Mouse (Mus musculus) midbrain, embryonic 10.5 days (tissue): ENCODE measurements at regions not wholly inside any gene's neighbourhood (a gene's known extent, or its start where the extent isn't known, plus 50 kb on each side); places are given as distances from the start of the nearest gene placed in this dataset.
"Not testable (repeated sequence)": the region's sequence is repeated elsewhere in the genome, so short reads cannot be mapped to it uniquely, and the experiment has no call there.

Source experiments
- DNase-seq: peaks from one replicate; pipeline ENCODE4 v3.0.0-alpha.2; 2017; ENCODE audit warnings: low spot score
- H3K27ac ChIP-seq: fragments of 300-500 bp; sonication (generic); replicated peaks from 2 replicates; pipeline ENCODE4 v1.5.1; 2016; ENCODE audit warnings: mild to moderate bottlenecking
- H3K27me3 ChIP-seq: fragments of 300-500 bp; sonication (generic); 2 replicates; pipeline ENCODE4 v1.6.1; 2016; ENCODE audit warnings: low read depth, mild to moderate bottlenecking; ENCODE audit not compliant: poor library complexity, severe bottlenecking
- H3K36me3 ChIP-seq: fragments of 300-500 bp; sonication (generic); 2 replicates; pipeline ENCODE4 v1.6.1; 2016; ENCODE audit warnings: mild to moderate bottlenecking, moderate library complexity
- H3K4me1 ChIP-seq: fragments of 300-500 bp; sonication (generic); 2 replicates; pipeline ENCODE4 v1.6.1; 2016
- H3K4me3 ChIP-seq: fragments of 300-500 bp; sonication (generic); 2 replicates; pipeline ENCODE4 v1.5.1; 2016; ENCODE audit warnings: mild to moderate bottlenecking, moderate library complexity
- H3K9me3 ChIP-seq: fragments of 300-500 bp; sonication (generic); replicated peaks from 2 replicates; pipeline ENCODE4 v1.6.1; 2016; ENCODE audit warnings: mild to moderate bottlenecking
- WGBS: fragments of 180-500 bp; shearing (Covaris S2); methylation state at CpG from one replicate; pipeline ENCODE4 v1.1.7; 2016; 5-methylcytosine and 5-hydroxymethylcytosine counted together

- no peaks in the 10 kb centered on the region for H3K36me3 ChIP-seq
- no peaks in the 10 kb centered on the region for H3K27me3 ChIP-seq
- 64% methylated on average over 4 of the region's 4 CpGs for WGBS
- H3K9me3 ChIP-seq: no peaks in the 10 kb centered on the region
- no peak overlapping the region for H3K27ac ChIP-seq
- H3K4me3 ChIP-seq: no peak overlapping the region
- DNase-seq: no peak
- H3K4me1 ChIP-seq: no peaks in the 10 kb centered on the region
Measured at GRCm38 (mm10) chr7:137671156-137671555, 233.7 kb downstream of the Glrx3 start.

DNA sequence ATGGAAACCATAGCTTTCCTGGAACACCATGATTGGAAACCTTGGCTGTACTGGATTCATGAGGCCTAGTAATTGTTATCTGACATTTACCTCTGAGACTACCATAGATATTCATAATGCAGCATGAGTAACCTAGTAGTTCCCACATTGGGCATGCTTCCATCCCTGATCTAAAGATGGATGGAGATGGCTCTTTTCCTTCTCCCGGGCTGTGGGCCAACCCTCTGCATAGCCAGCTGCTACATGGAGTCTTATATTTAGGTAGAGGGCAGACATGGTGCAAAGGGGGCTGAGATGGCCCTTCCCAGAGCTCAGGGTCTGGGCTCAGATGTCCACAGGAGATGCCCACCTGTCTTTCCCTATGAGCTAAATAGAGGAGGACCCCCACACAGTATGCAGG, 237.2 kb downstream of the Glrx3 start:
- no peaks in the 10 kb centered on the region for H3K27me3 ChIP-seq
- 85% methylated on average over 1 of the region's 1 CpGs for WGBS
- no peak for DNase-seq

DNA sequence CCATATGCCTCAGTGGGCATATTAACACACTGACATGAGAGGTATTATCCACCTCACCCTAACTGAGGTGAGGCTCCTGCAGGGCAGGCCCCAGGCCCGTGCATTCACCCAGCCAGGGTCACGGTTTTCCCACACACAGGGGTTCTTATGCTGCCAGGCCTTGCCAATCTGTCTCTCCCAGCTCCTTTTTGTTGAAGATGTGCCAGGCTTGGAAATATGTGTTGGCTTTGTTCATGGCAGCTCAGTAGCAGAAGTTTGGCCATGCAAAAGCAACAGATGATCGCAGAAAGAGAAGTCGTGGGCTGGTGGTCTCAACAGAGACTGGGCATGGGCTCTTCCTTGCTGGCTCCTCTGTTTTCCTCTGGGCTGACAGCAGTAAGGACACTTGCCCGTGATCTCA, 238.0 kb downstream of the Glrx3 start:
- Histone ChIP-seq H3K9me3 (no peaks in the 10 kb centered on the region), H3K4me1 (no peaks in the 10 kb centered on the region), H3K27ac (no peak overlapping the region), H3K36me3 (no peaks in the 10 kb centered on the region), H3K4me3 (no peak overlapping the region), H3K27me3 (no peaks in the 10 kb centered on the region)
- WGBS: 86% methylated on average over 5 of the region's 5 CpGs
- no peak for DNase-seq

More for the DNA sequence above, 237.2 kb downstream of the Glrx3 start:
- H3K4me3 ChIP-seq: no peak overlapping the region
- no peaks in the 10 kb centered on the region for H3K9me3 ChIP-seq
- H3K36me3 ChIP-seq: no peaks in the 10 kb centered on the region
- no peaks in the 10 kb centered on the region for H3K4me1 ChIP-seq
- no peak overlapping the region for H3K27ac ChIP-seq

- WGBS: 89% methylated on average over 6 of the region's 6 CpGs
- Histone ChIP-seq H3K4me3 (no peak overlapping the region), H3K4me1 (peaks cover 14% of the 10 kb centered on the region), H3K9me3 (no peaks in the 10 kb centered on the region), H3K36me3 (no peaks in the 10 kb centered on the region), H3K27ac (no peak overlapping the region), H3K27me3 (no peaks in the 10 kb centered on the region)
- DNase-seq: no peak
Measured at GRCm38 (mm10) chr7:137684826-137685225, 247.4 kb downstream of the Glrx3 start.

DNA sequence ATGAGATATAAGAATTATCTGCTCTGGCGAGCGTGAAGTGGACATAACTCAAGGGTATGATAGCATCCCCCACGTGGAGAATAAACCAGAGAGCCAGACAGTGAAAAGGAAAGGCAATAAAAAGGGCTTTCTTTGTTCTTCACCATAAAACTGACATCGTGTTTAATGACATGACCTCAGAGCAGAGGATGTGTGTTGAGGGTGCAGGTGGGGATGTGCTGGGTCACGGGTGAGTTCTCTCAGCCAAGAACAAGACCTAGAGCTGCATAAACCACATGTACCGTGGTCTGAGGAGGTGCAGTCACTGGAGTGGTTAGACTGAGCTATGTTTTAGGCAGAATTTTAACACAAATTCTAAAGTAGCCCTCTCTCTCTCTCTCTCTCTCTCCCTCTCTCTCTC, 247.9 kb downstream of the Glrx3 start:
- no peaks in the 10 kb centered on the region for H3K27me3 ChIP-seq
- H3K36me3 ChIP-seq: no peaks in the 10 kb centered on the region
- no peaks in the 10 kb centered on the region for H3K9me3 ChIP-seq
- peaks cover 15% of the 10 kb centered on the region for H3K4me1 ChIP-seq
- DNase-seq: no peak
- 87% methylated on average over 6 of the region's 6 CpGs for WGBS
- H3K4me3 ChIP-seq: no peak overlapping the region
- no peak overlapping the region for H3K27ac ChIP-seq

DNA sequence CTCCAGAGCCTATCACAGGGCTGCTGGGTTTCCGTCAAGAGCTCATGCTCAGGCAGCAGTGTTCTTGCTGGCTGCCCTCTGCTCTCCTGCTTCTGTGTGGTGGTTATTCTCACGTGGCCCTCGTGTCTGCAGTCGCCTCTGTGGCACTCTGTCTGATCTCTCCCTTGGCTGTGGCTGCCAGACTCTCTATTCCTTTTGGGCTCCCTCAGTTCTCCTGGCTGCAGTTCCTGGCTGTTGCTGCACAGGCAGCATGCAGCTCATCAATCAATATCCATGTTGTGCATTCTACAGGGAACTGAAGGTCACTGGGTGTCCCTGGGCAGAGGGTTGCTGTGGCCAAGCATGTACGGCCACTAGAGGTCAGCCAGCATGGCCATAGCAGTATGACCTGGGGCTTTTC, 259.4 kb downstream of the Glrx3 start:
- H3K27me3 ChIP-seq: no peaks in the 10 kb centered on the region
- no peaks in the 10 kb centered on the region for H3K4me1 ChIP-seq
- WGBS: 86% methylated on average over 5 of the region's 5 CpGs
- no peak overlapping the region for H3K27ac ChIP-seq
- no peak overlapping the region for H3K4me3 ChIP-seq
- no peaks in the 10 kb centered on the region for H3K36me3 ChIP-seq
- H3K9me3 ChIP-seq: no peaks in the 10 kb centered on the region
- no peak for DNase-seq

DNA sequence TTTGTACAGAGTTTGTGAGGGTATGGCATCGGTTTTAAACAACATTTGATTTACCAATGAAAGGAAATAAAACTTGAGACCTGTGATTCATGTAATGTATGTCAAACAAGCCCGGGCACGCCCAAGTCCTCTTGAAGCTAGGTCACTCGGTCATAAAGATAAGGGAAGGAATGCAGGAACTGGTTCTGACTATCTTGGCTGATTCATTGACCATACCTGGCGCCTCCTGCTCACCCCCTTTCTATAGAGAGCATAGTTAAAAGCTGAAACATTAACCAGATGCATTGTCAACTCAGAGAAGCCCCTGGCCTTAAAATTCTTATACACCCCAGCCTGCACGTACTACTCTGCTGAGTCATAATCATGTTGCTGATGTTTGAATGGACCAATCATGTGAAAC, 261.1 kb downstream of the Glrx3 start:
- DNase-seq, H3K27me3 ChIP-seq, H3K4me1 ChIP-seq, H3K36me3 ChIP-seq, H3K9me3 ChIP-seq, H3K4me3 ChIP-seq, H3K27ac ChIP-seq: not testable (repeated sequence)
- 90% methylated on average over 6 of the region's 6 CpGs for WGBS

DNA sequence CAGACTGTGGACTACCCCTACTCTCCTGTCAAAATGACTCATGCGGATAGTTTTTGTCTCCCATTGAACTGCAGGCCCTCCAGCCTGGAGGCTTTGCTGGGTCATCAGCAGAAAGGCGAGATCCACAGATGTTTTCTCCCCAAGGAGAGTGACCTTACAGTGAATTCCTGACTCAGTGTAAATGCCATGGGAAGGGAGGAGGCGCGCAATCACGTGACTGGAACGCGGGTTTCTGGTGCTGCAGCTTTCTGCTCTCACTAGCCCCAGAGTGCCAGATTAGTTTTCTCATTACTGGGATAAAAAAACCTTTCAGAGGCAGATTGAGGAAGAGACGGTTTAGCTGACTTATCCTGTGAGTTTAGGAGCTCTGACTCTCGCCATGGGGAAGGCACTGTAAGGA, 275.4 kb downstream of the Glrx3 start:
- H3K36me3 ChIP-seq: no peaks in the 10 kb centered on the region
- no peaks in the 10 kb centered on the region for H3K27me3 ChIP-seq
- DNase-seq: no peak

GRCm38 (mm10) chr7:137713856-137714255, 276.4 kb downstream of the Glrx3 start:
- Histone ChIP-seq H3K36me3 (no peaks in the 10 kb centered on the region), H3K27me3 (no peaks in the 10 kb centered on the region), H3K9me3 (no peaks in the 10 kb centered on the region), H3K4me3 (no peak overlapping the region), H3K27ac (no peak overlapping the region), H3K4me1 (no peaks in the 10 kb centered on the region)
- no peak for DNase-seq
- WGBS: 85% methylated on average over 3 of the region's 3 CpGs

More for the DNA sequence above, 275.4 kb downstream of the Glrx3 start:
- Histone ChIP-seq H3K9me3 (no peaks in the 10 kb centered on the region), H3K4me3 (no peak overlapping the region), H3K27ac (no peak overlapping the region), H3K4me1 (no peaks in the 10 kb centered on the region)
- 65% methylated on average over 9 of the region's 9 CpGs for WGBS

- 77% methylated on average over 12 of the region's 12 CpGs for WGBS
- H3K27ac ChIP-seq: no peak overlapping the region
- H3K9me3 ChIP-seq: no peaks in the 10 kb centered on the region
- H3K36me3 ChIP-seq: no peaks in the 10 kb centered on the region
- DNase-seq: no peak
- H3K4me3 ChIP-seq: no peak overlapping the region
- H3K27me3 ChIP-seq: no peaks in the 10 kb centered on the region
- no peaks in the 10 kb centered on the region for H3K4me1 ChIP-seq
Measured at GRCm38 (mm10) chr7:137714318-137714962, 277.0 kb downstream of the Glrx3 start.

GRCm38 (mm10) chr7:137715126-137715900, 277.9 kb downstream of the Glrx3 start:
- DNase-seq: no peak
- Histone ChIP-seq H3K27me3 (no peaks in the 10 kb centered on the region), H3K4me1 (no peaks in the 10 kb centered on the region), H3K4me3 (no peak overlapping the region), H3K9me3 (no peaks in the 10 kb centered on the region), H3K27ac (no peak overlapping the region), H3K36me3 (no peaks in the 10 kb centered on the region)
- WGBS: 81% methylated on average over 6 of the region's 6 CpGs

GRCm38 (mm10) chr7:137723361-137724040, 286.1 kb downstream of the Glrx3 start:
- WGBS: 86% methylated on average over 7 of the region's 7 CpGs
- no peaks in the 10 kb centered on the region for H3K36me3 ChIP-seq
- no peaks in the 10 kb centered on the region for H3K9me3 ChIP-seq
- H3K27ac ChIP-seq: no peak overlapping the region
- DNase-seq: no peak
- no peaks in the 10 kb centered on the region for H3K27me3 ChIP-seq
- no peak overlapping the region for H3K4me3 ChIP-seq
- no peaks in the 10 kb centered on the region for H3K4me1 ChIP-seq

- no peaks in the 10 kb centered on the region for H3K4me1 ChIP-seq
Measured at GRCm38 (mm10) chr7:137726031-137726430, 288.6 kb downstream of the Glrx3 start.

More at GRCm38 (mm10) chr7:137726031-137726430, 288.6 kb downstream of the Glrx3 start:
- H3K36me3 ChIP-seq: no peaks in the 10 kb centered on the region
- H3K9me3 ChIP-seq: no peaks in the 10 kb centered on the region
- no peaks in the 10 kb centered on the region for H3K27me3 ChIP-seq
- WGBS: 89% methylated on average over 7 of the region's 7 CpGs
- no peak for DNase-seq
- no peak overlapping the region for H3K27ac ChIP-seq
- no peak overlapping the region for H3K4me3 ChIP-seq
